Mouse (Mus musculus) WW6 (cell line): Measurements from ENCODE around the gene Ninj2.
A peak's percentile ranks its signal among the peaks of the same experiment; 100 is the strongest.

Experiments used
- DNase-seq: peaks from one replicate; pipeline ENCODE4 v3.0.0-alpha.2; 2013; ENCODE audit warnings: low read depth, low spot score

Gene Ninj2

DNA sequence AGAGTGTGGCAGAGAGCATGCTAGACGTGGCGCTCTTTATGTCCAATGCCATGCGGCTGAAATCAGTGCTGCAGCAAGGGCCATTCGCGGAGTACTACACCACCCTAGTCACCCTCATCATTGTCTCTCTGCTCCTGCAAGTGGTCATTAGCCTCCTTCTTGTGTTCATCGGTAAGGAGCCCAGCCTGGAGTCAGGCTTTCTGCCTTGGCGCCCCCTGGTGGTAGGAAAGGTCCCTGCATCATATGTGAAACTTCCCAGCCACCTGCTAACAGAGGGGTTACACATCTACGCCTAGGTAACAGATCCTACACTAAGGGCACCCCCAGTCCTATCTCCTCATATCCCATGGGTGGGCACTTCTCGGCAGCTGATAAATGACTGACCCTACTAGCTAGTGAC, 104.8 kb downstream of the Ninj2 start:
- DNase-seq, result peak; percentile 80

DNA sequence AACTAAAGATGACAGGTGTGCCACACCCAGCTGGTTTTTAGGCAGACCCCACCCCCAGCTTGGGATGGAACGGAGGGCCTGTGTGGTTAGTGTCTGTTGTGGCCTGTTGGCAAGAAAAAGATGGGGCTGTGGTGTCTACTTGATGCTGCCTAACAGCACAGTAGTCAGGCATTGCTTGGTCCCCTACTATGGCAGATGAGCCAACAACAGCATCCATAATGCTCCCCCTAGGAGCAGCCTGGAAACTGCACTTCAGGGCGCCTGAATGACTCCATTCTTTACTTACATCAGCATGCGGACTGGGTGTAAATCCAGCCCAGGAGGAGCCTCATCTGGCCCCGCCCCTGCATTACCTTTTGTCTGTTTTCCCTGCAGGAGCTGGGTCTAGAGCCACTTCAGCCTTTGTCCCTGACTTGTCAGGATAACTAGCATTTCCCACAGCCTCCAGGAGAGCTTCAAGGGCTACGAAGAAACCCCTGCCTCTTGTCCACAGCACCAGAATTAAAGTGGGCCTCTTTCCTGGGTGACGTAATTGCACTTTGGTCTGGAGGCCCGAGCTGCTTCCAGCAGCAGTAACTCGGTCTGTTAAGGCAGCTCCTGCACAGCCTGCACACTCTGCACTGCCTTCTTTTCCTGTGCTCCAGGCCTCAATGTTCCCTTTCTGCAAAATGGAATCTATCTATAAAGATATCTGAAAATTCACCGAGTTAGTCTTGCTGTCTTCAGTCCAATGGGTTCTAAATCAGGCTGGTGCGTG, 106.7 kb downstream of the Ninj2 start:
- peak; percentile 85 for DNase-seq

DNA sequence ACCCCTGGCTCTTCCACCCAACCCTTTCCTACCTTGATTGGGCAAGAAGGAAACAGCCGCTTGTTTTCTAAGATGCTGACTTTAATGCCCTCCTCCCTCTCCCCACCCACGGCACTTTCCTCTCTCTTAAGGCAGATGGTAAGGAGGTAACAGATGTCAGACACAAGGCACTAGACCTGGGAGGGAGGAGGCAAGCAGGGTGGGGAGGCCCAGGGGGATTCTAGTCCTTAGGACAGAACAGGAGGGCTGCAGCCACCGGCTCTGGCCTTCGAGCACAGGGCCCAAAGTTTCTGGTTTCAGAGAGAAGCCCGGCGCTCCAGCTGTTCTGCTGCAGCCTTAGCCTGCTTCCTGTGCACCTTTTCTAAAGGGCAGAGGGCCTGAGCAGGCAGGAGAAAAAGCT, 108.8 kb downstream of the Ninj2 start:
- DNase-seq, result no peak

DNA sequence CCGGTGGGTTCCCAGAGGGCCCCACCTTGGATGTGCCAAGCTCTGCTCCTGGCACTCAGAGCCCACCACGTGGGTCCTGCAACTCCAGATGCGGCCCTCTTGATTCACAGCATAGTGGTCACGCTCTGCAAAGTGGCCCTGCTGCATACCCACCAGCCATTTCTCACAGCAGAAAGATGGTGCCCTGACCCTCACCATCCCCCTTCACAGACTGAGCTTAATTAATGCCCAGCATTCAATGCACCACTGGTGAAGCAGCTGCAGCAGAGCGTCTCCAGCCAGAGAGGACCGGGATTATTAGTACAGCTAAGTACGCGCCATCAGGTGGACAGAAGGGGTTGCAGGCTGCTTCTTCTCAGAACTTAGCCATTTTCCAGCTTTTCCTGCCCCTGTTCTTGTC, 109.3 kb downstream of the Ninj2 start:
- DNase-seq, result no peak

DNA sequence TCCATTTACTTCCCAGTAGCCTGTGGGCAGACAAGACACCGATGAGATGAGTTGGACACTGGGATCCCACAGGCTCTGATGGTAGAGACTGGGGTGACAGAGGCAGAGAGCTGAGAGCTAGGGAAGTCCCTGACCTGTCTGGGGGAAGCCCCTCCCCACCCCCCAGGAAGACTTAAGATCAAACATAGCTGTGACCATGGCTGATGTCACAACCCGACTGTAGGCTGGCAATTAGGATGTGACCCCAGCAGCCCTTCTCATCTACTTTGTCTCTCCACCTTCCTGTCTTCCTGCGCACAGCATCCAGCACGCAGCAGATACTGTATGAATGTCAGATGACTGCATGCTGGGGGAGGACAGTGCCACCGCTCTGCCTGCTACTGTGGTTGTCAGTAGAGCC, 113.4 kb downstream of the Ninj2 start:
- no peak for DNase-seq

DNA sequence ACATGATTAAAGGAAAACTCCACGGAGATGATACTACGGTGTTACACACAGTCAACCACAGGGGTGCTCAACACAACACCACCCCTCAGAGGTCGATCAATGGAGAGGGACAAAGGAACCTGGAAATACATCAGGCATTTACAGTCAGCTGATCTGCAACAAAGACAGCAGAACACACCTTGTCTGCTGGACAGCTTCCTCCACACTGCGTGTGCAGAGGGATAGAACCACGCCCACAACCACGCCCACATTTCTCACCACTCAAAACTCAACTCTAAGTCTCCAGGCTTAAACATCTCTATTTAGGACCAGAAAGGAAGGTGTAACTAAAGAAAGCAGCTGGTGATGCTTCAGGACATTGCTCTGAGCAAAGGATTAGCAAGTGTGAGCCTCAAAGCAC, 118.4 kb downstream of the Ninj2 start:
- DNase-seq, result no peak

DNA sequence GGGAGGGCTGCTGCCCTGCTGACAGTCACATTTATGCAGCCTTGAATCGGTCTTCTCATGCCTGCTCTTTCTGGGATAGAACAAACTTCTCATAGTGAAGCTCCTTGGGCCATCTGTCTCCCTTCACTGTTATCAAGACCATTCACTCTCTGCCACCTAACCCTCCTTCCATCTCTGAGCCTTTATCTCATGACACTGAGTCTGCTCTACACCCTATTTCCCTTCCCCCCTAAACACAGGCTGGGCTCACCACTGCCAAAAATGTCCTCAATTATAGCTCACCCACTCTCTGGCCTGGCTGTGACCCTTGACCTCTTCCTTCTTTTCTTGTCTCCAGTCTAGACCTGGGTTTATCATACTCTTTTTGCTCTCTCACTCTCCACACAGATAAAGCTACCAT, 123.6 kb downstream of the Ninj2 start:
- no peak for DNase-seq

DNA sequence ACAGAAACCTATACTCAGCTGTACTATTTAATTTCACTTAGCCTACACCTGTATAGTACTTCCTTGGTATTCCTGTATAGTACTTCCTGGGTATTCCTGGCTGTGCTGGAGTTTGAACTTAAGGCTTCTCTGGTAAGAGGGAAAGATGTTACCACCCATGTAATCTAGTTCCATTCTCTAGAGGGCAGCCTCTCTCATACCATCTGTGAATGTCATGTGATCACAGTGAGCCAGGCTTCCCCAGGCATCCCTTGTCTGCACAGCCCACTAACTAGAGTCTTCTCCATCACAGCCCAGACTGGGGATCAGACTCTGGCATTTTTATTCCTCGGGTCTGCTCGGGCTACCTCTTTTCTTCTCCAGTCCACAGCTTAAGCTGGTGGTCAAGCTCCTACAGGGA, 126.1 kb downstream of the Ninj2 start:
- DNase-seq, result no peak

DNA sequence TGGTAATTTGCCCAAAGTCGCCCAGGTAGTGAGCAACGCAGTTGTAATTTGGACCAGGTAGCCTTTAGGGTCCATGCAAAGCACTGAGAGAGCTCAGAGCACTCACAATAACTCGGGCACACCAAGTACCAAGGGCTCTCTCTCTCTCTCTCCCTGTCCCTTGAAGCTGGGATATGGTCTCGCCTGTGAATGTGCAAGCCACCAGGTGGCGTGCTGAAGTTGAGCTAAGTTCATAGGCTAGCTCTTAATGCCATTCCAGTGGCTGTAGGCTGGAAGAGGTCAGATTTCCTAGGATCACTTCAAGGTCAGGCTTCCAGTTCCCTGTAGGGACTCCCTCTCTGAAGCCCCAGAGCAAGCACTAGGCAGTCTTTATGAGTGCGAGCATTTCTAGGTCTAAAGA, 129.5 kb downstream of the Ninj2 start:
- peak; percentile 66 for DNase-seq

DNA sequence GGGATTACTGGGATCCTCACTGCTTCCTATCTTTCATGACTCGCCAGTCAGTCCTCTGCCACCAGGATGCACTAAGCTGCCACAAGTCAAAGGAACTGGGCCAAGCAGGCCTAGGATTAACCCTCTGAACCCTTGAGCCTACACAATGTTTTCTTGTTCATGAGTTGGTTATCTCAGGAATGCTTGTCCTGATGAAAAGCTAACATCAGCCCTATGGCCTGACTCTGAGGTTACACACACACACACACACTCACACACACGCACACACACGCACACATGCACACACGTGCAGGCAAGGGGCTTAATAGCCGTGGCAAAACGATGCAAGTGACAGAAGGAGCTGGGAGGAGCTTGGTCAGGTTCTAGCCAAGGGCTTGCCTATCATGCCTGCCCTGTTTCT, 132.2 kb downstream of the Ninj2 start:
- DNase-seq, result no peak

DNA sequence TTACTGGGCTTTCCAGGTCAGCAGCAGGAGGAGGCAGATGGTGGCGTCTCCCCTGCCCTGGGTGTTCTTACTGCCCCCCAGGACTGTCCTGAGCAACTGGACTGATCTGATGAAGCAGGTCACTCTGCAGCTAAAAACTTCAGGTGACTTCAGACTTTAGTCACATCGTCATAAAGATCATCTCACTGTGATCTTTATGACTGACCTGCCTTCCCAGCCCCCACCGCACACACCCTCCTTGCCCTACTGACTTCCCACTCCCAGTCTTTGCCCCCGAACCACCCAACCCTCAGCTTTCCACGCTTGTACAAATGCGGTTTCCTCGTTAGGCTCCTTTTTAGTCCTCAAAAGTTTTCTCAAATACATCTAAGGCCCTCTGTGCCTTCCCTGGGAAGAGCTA, 133.9 kb downstream of the Ninj2 start:
- DNase-seq, result no peak

DNA sequence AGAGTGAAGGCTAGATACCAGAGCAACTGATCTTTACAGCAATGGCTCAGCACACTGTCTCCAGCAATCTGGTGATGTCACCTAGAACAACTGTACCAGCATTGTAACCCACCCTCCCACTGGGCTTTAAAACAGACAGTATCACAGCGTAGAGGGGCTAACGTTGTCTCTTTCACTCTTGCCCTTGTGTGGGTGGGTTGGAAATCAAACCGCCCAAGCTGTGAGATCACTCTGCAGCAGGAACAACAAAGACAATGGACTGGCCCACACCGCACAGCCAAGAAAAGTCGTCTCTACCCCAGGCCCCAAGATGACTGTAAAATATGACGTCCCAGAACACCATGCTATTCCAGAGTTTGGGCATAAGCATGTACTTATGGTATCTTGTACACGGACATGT, 136.7 kb downstream of the Ninj2 start:
- no peak for DNase-seq

DNA sequence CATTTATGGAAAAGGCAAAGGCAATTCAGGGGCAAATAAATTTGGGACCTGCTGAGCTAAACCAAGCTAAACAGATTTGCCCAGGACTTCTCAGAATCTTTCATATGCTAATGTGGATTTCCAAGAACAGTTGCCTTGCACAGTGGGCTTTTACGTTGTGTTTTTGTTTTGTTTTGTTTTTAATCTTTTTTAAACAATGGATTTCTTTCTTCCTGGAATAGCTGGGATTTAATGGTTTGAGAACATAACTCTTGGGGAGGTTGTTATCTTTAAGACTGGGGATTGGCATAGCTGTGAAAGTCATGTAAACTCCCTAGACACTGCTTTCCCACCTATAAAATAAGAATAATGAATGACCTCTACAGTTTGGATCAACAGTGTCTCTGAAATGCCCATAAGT, 137.3 kb downstream of the Ninj2 start:
- no peak for DNase-seq

DNA sequence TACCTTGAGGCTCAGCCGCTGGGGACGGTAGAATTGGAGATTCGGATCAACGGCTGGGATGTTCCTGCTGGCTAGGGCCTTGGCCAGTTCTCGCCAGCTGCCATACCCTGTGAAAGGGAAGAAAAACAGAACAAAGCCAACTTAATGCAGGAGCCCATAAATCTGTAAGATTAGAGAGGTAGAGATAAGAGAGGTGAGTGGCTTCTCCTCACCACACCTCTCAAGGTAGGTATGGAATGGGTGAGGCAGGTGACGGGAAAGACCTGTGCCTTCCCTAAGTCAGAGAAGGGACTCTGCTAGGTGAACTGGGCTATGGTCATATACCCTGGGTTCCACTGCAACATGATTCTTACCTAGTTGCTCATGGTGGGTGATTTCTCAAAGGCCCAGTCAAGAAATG, 139.7 kb downstream of the Ninj2 start:
- no peak for DNase-seq

DNA sequence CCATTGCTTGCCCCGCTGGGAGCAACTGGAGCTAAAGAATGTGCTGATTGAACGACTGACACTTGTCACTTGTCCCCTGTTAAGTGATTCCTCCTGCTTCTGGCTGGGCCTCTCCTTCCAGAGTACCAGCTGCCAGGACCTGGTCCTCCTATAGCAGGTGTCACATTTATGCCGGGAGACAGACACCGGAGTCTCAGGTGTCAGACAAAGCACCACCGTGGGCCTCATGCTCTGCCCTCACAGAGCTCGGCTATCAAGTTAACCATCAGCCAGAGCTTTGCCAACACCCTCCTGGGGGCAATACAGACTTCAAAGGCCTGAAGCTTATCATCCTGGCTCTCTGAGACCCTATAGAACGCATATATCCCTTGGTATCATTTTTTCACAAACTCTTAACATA, 142.7 kb downstream of the Ninj2 start:
- DNase-seq, result no peak

DNA sequence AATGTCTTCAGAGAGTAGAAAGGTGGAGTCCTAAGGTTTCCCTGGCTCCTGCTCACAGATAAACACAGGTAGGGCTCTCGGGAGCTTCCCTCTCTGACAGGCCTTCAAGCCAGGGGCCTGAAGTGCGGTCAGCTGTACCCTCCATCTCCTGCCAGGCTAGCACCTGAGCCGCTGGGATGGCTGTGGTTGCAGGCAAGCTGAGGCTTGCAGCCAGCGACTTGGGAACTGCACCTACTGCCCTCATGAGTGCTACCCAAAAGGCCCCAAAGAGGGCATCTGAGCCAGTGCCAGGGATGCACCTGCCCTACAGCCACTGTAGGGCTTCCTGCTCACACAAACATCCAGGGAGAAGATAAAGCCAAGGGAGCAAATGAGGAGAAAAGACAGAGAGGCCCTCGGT, 147.3 kb downstream of the Ninj2 start:
- DNase-seq, result no peak

DNA sequence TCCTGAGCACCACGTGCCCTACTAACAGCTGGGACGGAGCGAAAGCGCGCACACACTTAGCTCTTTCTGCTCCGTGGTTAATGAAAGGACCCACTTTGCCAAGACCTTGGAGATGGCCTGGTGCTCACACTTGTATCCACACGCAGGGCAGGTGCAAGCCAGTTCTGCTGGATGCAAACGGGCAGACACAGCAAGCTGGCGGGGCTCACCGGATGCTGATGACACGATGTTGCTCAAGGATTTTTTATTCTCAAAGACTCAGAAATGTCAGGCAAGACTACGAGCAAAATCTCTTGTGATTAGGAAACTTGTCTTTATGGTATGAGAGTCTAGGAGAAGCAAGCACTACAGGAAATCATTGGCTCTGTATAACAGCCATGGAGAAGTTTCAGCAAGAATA, 148.3 kb downstream of the Ninj2 start:
- no peak for DNase-seq

DNA sequence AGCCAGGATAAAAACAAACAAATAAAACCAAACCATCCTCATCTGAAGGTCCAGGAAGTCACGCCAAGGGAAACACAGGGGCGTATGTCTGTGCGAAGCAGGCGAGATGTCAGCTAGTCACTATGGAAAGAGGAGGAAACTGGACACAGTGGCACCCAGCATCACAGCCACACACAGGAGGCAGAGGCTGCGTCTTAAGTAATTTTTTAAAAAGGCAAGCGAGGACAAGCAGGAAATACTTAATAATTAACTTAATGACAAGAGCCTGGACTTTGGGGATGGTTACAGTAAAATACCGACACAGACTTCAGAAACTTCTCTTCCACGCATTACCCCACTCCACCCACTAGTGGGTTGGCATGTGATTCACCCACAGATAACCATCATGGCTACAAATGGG, 149.4 kb downstream of the Ninj2 start:
- DNase-seq, result no peak

DNA sequence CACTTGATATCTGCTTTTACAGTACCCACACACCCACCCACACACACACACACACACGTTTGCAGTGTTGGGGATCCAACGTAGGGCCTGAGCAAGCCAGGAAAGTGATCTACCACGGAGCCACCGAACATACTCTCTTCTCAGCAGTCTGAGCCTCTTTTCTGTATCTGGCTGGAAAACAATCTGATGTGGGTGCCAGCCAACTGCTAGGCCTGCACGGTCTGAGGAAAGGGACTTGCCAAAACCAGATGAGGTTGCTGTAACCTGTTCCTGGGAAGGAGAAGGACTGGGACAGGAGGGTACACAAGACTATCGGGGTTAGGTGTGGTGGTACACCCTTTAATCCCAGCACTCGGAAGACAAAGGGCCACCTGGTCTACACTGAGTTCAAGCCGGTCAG, 150.1 kb downstream of the Ninj2 start:
- no peak for DNase-seq

DNA sequence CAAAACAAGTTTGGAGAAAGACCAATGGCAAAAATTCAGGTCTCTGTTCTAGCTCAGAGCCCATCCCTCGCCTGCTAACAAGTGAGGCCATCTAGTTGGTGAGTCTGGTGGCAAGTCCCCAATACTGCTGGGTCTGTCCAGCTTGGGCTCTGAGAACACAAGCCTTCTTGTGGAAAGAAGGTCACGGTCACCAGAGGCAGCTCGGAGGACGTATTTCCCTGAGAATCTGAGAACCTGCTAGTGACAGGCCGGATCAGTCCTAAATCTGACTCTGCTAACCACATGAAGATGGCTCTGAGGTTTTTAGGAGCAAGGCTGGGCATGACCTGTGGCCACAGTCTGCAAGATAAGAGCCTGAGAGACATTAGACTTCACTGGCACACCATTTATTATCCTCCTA, 153.5 kb downstream of the Ninj2 start:
- no peak for DNase-seq

DNA sequence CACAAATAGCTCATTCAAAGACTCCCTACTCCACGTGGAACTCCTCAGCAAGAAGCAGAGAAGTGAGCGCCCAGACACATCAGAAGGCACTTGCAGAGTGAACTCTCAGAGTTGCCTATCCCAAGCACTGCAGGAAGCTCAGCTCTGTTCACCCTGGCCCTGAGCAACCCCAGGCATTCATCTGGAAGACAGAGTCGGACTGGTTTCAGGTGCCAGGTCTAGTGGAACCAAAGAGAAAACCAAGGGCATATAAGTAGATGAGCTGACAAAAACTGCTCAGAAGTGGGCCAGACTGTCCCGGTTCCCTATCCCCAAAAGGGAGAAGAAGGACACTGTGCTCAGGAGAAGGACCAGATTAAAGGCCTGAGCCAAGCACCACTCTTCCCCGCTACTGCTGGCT, 156.7 kb downstream of the Ninj2 start:
- DNase-seq, result no peak
